In the genomic region with DNA sequence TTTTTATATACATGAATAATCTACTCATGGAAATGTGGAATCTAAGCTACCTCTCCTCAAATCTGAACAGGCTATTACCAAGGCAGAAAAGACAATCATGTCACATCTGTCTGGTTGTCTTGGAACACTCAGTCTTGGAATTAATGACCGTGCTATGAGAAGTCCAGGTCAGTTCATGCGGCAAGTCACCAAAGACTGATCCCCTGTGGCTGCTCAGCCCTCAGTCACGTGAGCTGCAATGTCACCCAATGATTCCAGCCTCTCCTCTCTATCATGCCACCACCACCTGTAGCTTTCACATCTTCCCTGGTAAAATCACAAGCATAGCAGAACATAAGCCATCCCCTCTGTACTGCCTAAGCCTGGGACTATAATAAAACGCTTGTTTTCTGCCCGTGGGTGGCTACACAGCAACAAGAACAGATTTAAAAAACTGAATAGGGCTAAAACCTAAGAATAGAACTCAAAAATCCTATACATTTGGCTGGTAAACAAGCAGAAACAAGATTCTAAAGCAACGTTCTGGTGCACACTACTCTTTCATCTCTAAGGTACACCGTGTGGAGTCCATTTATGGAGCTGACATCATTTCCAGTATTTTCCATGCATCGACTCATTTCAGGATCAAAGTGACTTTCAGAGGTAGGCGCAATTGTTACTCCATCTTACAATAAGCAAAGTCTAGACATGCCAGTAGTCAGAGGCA, we compare ENCODE assay signal across 1 mouse cellular context.
TF ChIP-seq lines count a peak whose summit lies in the region.

No protein-coding gene starts in this region.

TF ChIP-seq in CH12.LX, 34 proteins besides CTCF, POLR2A, EP300 and RAD21:
- TF ChIP-seq ZC3H11A (IDR thresholded peaks at IDR 0.05; ENCODE audit: low read depth, low read length) (no peak), SMC3 (IDR thresholded peaks at IDR 0.05; ENCODE audit: low read depth, low read length) (no peak), BHLHE40 (IDR thresholded peaks at IDR 0.05; ENCODE audit: low read depth, low read length) (peak; percentile 84), PAX5 (IDR thresholded peaks at IDR 0.05; ENCODE audit: low read length) (no peak), TCF12 (IDR thresholded peaks at IDR 0.05; ENCODE audit: low read depth, low read length) (no peak), NELFE (IDR thresholded peaks at IDR 0.05; ENCODE audit: low read depth, low read length) (no peak), USF2 (conservative IDR thresholded peaks at IDR 0.05; ENCODE audit: low read depth, low read length) (peak; percentile 45), ELF1 (IDR thresholded peaks at IDR 0.05; ENCODE audit: low read depth, low read length) (no peak), KAT2A (IDR thresholded peaks at IDR 0.05; ENCODE audit: insufficient replicate concordance, low read length) (no peak), SIN3A (IDR thresholded peaks at IDR 0.05; ENCODE audit: low read length) (no peak), UBTF (IDR thresholded peaks at IDR 0.05; ENCODE audit: low read depth, low read length) (no peak), MYC (IDR thresholded peaks at IDR 0.05; ENCODE audit: low read depth, low read length) (0 out of 2 replicates have a peak, but pooled peaks have one; percentile 14), RCOR1 (conservative IDR thresholded peaks at IDR 0.05; ENCODE audit: low read depth, low read length) (no peak), GABPA (IDR thresholded peaks at IDR 0.05; ENCODE audit: insufficient replicate concordance, low read depth, low read length) (no peak), ZKSCAN1 (IDR thresholded peaks at IDR 0.05; ENCODE audit: borderline replicate concordance, low read depth, low read length) (no peak), POLR2AphosphoS2 (IDR thresholded peaks at IDR 0.05; ENCODE audit: low read depth, low read length) (no peak), TBP (conservative IDR thresholded peaks at IDR 0.05; ENCODE audit: low read depth, low read length) (no peak), JUND (conservative IDR thresholded peaks at IDR 0.05; ENCODE audit: low read depth, low read length) (peak; percentile 66), NRF1 (IDR thresholded peaks at IDR 0.05; ENCODE audit: low read depth, low read length) (no peak), MAZ (IDR thresholded peaks at IDR 0.05; ENCODE audit: low read depth, low read length) (no peak), ZMIZ1 (IDR thresholded peaks at IDR 0.05; ENCODE audit: low read depth, low read length) (no peak), JUN (IDR thresholded peaks at IDR 0.05; ENCODE audit: insufficient read depth, low read depth, low read length) (peak; percentile 69), ZNF384 (IDR thresholded peaks at IDR 0.05; ENCODE audit: low read depth, low read length) (no peak), MEF2A (IDR thresholded peaks at IDR 0.05; ENCODE audit: borderline replicate concordance, low read depth, low read length) (peak; percentile 85; the same call in 1 of the 2 replicates), MAFK (IDR thresholded peaks at IDR 0.05; ENCODE audit: insufficient replicate concordance, low read length) (no peak), CHD1 (IDR thresholded peaks at IDR 0.05; ENCODE audit: low read depth, low read length) (no peak), CHD2 (IDR thresholded peaks at IDR 0.05; ENCODE audit: low read length) (no peak), MAX (IDR thresholded peaks at IDR 0.05; ENCODE audit: low read length) (peak; percentile 37; the same call in 1 of the 2 replicates), MXI1 (IDR thresholded peaks at IDR 0.05; ENCODE audit: low read depth, low read length) (no peak), ETS1 (conservative IDR thresholded peaks at IDR 0.05; ENCODE audit: low read depth, low read length) (no peak; the same call in 1 of the 2 replicates), E2F4 (IDR thresholded peaks at IDR 0.05; ENCODE audit: insufficient replicate concordance, low read depth, low read length) (no peak), IRF4 (IDR thresholded peaks at IDR 0.05; ENCODE audit: low read depth, low read length) (peak; percentile 32; the same call in 1 of the 2 replicates), HCFC1 (IDR thresholded peaks at IDR 0.05; ENCODE audit: low read depth, low read length) (no peak), USF1 (IDR thresholded peaks at IDR 0.05; ENCODE audit: low read depth, low read length) (no peak; the same call in 1 of the 2 replicates)
TF ChIP-seq in CH12.LX: peak in this region for 8.
